Mouse (Mus musculus) forebrain, embryonic 16.5 days (tissue): ENCODE data around the gene Kank2. TPM values are rescaled to one million over a fixed set of nuclear protein-coding genes. Genes with fewer than 3 reads are reported as not detected.

Source experiments
- ATAC-seq: fragments of 200-750 bp; cut with Nextera tagmentation; 2 replicates; pipeline ENCODE4 v1.8.0; 2017; ENCODE audit warnings: mild to moderate bottlenecking, moderate library complexity
- H3K27ac ChIP-seq: fragments of 300-500 bp; sonication (generic); 2 replicates; pipeline ENCODE4 v1.5.1; 2014; ENCODE audit warnings: low read length, control low read depth
- H3K27me3 ChIP-seq: fragments of 300-500 bp; sonication (generic); replicated peaks from 2 replicates; pipeline ENCODE4 v1.6.1; 2014; ENCODE audit warnings: low read length; ENCODE audit not compliant: control insufficient read depth, insufficient read depth
- H3K36me3 ChIP-seq: fragments of 300-500 bp; sonication (generic); 2 replicates; pipeline ENCODE4 v1.6.1; 2014; ENCODE audit not compliant: control insufficient read depth, insufficient read depth
- H3K4me1 ChIP-seq: fragments of 300-500 bp; sonication (generic); replicated peaks from 2 replicates; pipeline ENCODE4 v1.6.1; 2014; ENCODE audit warnings: low read length; ENCODE audit not compliant: control insufficient read depth, insufficient read depth
- H3K4me2 ChIP-seq: fragments of 300-500 bp; sonication (generic); 2 replicates; pipeline ENCODE4 v1.6.1; 2014; ENCODE audit warnings: mild to moderate bottlenecking, low read length, control low read depth
- H3K4me3 ChIP-seq: fragments of 300-500 bp; sonication (generic); replicated peaks from 2 replicates; pipeline ENCODE4 v1.5.1; 2014; ENCODE audit warnings: mild to moderate bottlenecking, low read length, control low read depth
- H3K9ac ChIP-seq: fragments of 300-500 bp; sonication (generic); replicated peaks from 2 replicates; pipeline ENCODE4 v1.6.1; 2014; ENCODE audit warnings: low read depth, low read length, control low read depth
- H3K9me3 ChIP-seq: fragments of 300-500 bp; sonication (generic); 2 replicates; pipeline ENCODE4 v1.6.1; 2016; ENCODE audit warnings: low read length; ENCODE audit not compliant: control insufficient read depth
- WGBS: fragments of 180-500 bp; shearing (Covaris S2); extraction: QIAGEN DNeasy Blood & Tissue Kit; methylation state at CpG from one replicate; pipeline ENCODE4 v1.1.7; 2014; 5-methylcytosine and 5-hydroxymethylcytosine counted together
- polyA plus RNA-seq: library from polyadenylated mRNA; unstranded; fragments of >200 nt; fragmentation: Nextera tagmentation; extraction: Ambion mirVana; gene quantifications from 2 replicates; pipeline ENCODE4 v1.2.1, GENCODE M21; 2015

The Kank2 gene
- polyA plus RNA-seq, 1 experiment from 2014 or later, result 3.2 TPM

DNA sequence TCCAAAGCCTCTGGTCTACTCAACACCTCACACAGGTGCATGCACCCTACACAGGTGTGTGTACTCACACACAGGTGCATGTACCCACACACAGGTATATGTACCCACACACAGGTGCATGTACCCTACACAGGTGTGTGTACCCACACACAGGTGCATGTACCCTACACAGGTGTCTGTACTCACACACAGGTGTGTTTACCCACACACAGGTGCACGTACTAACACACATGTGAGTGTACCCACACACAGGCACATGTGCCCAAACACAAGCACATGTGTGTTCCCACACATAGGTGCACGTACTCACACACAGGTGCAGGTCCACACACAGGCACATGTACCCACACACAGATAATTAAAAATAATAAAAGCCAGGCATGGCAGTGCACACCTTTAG is 39.1 kb upstream of the Kank2 start:
- 90% methylated on average over 2 of the region's 2 CpGs for WGBS

GRCm38 (mm10) chr9:21835258-21835912 is 36.8 kb upstream of the Kank2 start, which contains the start of gene Angptl8:
Angptl8 (plus strand) TSS chr9:21835510.
- no peak within 1 kb of the TSS for H3K27ac ChIP-seq
- no peak within 1 kb of the TSS for H3K9ac ChIP-seq
- H3K9me3 ChIP-seq, result no peaks in the 10 kb centered on the region
- no peak within 1 kb of the TSS for H3K4me2 ChIP-seq
- no peak for ATAC-seq
- no peaks in the 10 kb centered on the region for H3K4me1 ChIP-seq
- WGBS, result 90% methylated on average over 15 of the region's 15 CpGs
- no peak within 1 kb of the TSS for H3K4me3 ChIP-seq
- no peaks in the 10 kb centered on the region for H3K36me3 ChIP-seq
- no peaks in the 10 kb centered on the region for H3K27me3 ChIP-seq

More for the DNA sequence above, 39.1 kb upstream of the Kank2 start:
- H3K27me3 ChIP-seq, result no peaks in the 10 kb centered on the region
- no peaks in the 10 kb centered on the region for H3K4me1 ChIP-seq
- no peak overlapping the region for H3K4me2 ChIP-seq
- no peaks in the 10 kb centered on the region for H3K36me3 ChIP-seq
- no peak for ATAC-seq
- no peaks in the 10 kb centered on the region for H3K9me3 ChIP-seq
- no peak overlapping the region for H3K9ac ChIP-seq
- H3K27ac ChIP-seq, result no peak overlapping the region
- H3K4me3 ChIP-seq, result no peak overlapping the region

DNA sequence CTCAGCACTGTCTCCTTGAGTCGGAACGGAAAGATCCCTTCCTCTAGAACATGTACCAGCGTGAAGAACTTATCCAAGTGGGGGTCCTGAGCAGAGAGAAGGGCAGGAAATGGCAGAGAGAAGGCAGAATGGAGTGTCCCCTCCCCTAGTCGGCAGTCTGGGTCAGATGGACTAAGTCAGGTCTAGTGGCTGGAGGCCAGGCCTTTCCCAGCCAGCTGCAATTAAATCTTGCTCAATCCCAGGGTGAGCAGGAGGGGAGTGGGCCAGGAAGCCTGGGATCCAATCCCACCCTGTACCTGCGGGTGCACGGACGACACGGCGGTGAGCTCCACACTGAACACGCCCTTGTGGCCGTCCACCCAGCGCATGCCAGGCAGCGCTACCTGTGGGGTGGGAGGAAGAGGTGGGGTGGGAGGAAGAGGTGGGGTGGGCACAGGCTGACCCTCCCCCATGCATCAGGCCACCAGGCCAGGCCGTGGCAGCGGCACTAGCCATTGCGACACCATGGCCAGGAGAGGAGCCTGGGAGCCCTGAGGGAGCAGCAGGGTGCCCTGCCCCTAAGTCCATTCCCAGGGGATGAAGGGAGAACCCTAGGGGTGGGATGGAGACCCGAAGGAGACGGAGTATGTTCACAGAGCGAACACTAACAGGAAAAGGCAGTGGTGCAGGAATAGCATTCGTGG is 33.2 kb upstream of the Kank2 start:
- Histone ChIP-seq H3K9ac (no peak overlapping the region), H3K36me3 (no peaks in the 10 kb centered on the region), H3K27ac (no peak overlapping the region), H3K9me3 (no peaks in the 10 kb centered on the region), H3K4me2 (no peak overlapping the region), H3K4me1 (no peaks in the 10 kb centered on the region), H3K27me3 (no peaks in the 10 kb centered on the region), H3K4me3 (no peak overlapping the region)
- no peak for ATAC-seq
- WGBS, result 88% methylated on average over 20 of the region's 20 CpGs

GRCm38 (mm10) chr9:21830936-21831335 is 32.4 kb upstream of the Kank2 start:
- no peak overlapping the region for H3K9ac ChIP-seq
- no peaks in the 10 kb centered on the region for H3K27me3 ChIP-seq
- no peaks in the 10 kb centered on the region for H3K36me3 ChIP-seq
- no peak overlapping the region for H3K4me2 ChIP-seq
- H3K9me3 ChIP-seq, result no peaks in the 10 kb centered on the region
- H3K4me3 ChIP-seq, result no peak overlapping the region
- H3K4me1 ChIP-seq, result no peaks in the 10 kb centered on the region
- no peak overlapping the region for H3K27ac ChIP-seq
- 86% methylated on average over 11 of the region's 11 CpGs for WGBS
- ATAC-seq, result no peak

GRCm38 (mm10) chr9:21830461-21830850 is 31.9 kb upstream of the Kank2 start:
- Histone ChIP-seq H3K27ac (no peak overlapping the region), H3K36me3 (no peaks in the 10 kb centered on the region), H3K27me3 (no peaks in the 10 kb centered on the region), H3K9me3 (no peaks in the 10 kb centered on the region), H3K4me2 (no peak overlapping the region), H3K9ac (no peak overlapping the region), H3K4me1 (no peaks in the 10 kb centered on the region), H3K4me3 (no peak overlapping the region)
- 73% methylated on average over 5 of the region's 5 CpGs for WGBS
- no peak for ATAC-seq

GRCm38 (mm10) chr9:21829834-21830460 is 31.4 kb upstream of the Kank2 start:
- no peak overlapping the region for H3K27ac ChIP-seq
- no peak overlapping the region for H3K4me3 ChIP-seq
- H3K36me3 ChIP-seq, result no peaks in the 10 kb centered on the region
- H3K27me3 ChIP-seq, result no peaks in the 10 kb centered on the region
- no peak overlapping the region for H3K9ac ChIP-seq
- no peak overlapping the region for H3K4me2 ChIP-seq
- H3K4me1 ChIP-seq, result no peaks in the 10 kb centered on the region
- H3K9me3 ChIP-seq, result no peaks in the 10 kb centered on the region
- ATAC-seq, result no peak
- WGBS, result 92% methylated on average over 14 of the region's 14 CpGs

- Histone ChIP-seq H3K9ac (no peak overlapping the region), H3K4me1 (peaks cover 9% of the 10 kb centered on the region), H3K4me3 (no peak overlapping the region), H3K9me3 (no peaks in the 10 kb centered on the region), H3K27ac (no peak overlapping the region), H3K27me3 (no peaks in the 10 kb centered on the region), H3K4me2 (no peak overlapping the region), H3K36me3 (no peaks in the 10 kb centered on the region)
- ATAC-seq, result no peak
- WGBS, result 70% methylated on average over 10 of the region's 10 CpGs
These were observed 25.8 kb upstream of the Kank2 start for GRCm38 (mm10) chr9:21824366-21824765.

- ATAC-seq, result no peak
- Histone ChIP-seq H3K4me1 (peaks cover 12% of the 10 kb centered on the region), H3K27me3 (no peaks in the 10 kb centered on the region), H3K27ac (no peak overlapping the region), H3K36me3 (no peaks in the 10 kb centered on the region), H3K4me2 (no peak overlapping the region), H3K9me3 (no peaks in the 10 kb centered on the region), H3K9ac (no peak overlapping the region), H3K4me3 (no peak overlapping the region)
- WGBS, result 63% methylated on average over 4 of the region's 4 CpGs
These were observed 25.4 kb upstream of the Kank2 start for GRCm38 (mm10) chr9:21823957-21824356.

DNA sequence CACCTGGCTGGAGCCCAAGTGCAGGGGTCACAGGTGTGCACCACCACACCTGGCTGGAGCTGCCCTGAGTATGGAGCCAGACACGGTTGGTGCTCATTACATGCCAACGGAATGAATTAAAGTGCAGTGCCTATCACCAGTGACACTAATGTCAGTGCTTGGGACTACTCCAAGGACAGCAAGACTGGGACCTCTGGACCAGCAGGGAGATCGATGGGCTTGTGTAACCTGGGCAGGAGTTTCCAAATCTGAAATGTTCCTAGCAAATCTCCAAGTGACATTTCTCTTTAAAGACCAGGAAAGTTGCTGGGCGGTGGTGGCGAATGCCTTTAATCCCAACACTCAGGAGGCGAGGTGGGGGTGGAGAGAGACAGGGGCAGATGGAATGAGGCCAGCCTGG is 24.1 kb upstream of the Kank2 start:
- H3K27me3 ChIP-seq, result no peaks in the 10 kb centered on the region
- H3K27ac ChIP-seq, result no peak overlapping the region
- WGBS, result 82% methylated on average over 6 of the region's 6 CpGs
- H3K4me2 ChIP-seq, result no peak overlapping the region
- ATAC-seq, result no peak
- H3K9ac ChIP-seq, result no peak overlapping the region
- peaks cover 16% of the 10 kb centered on the region for H3K4me1 ChIP-seq
- H3K9me3 ChIP-seq, result no peaks in the 10 kb centered on the region
- H3K36me3 ChIP-seq, result no peaks in the 10 kb centered on the region
- no peak overlapping the region for H3K4me3 ChIP-seq
